Mouse (Mus musculus) kidney, embryonic 14.5 days (tissue): Measurements from ENCODE around the gene Atp5l. TPM values are rescaled to one million over a fixed set of nuclear protein-coding genes. Genes with fewer than 3 reads are reported as not detected.

Experiments used
- ATAC-seq: fragments of 200-750 bp; cut with Nextera tagmentation; 2 replicates; pipeline ENCODE4 v1.8.0; 2017; ENCODE audit warnings: moderate number of reproducible peaks, mild to moderate bottlenecking, moderate TSS enrichment, moderate library complexity; ENCODE audit not compliant: low FRiP score, low TSS enrichment
- H3K27ac ChIP-seq: fragments of 300-500 bp; sonication (generic); 2 replicates; pipeline ENCODE4 v1.5.1; 2014; ENCODE audit warnings: low read depth, mild to moderate bottlenecking, low read length, moderate library complexity, mixed read lengths
- H3K27me3 ChIP-seq: fragments of 300-500 bp; sonication (generic); 2 replicates; pipeline ENCODE4 v1.6.1; 2014; ENCODE audit warnings: mild to moderate bottlenecking, low read length; ENCODE audit not compliant: control insufficient read depth, insufficient read depth
- H3K36me3 ChIP-seq: fragments of 300-500 bp; sonication (generic); 2 replicates; pipeline ENCODE4 v1.6.1; 2014; ENCODE audit warnings: low read length, mixed read lengths; ENCODE audit not compliant: control insufficient read depth, insufficient read depth
- H3K4me1 ChIP-seq: fragments of 300-500 bp; sonication (generic); 2 replicates; pipeline ENCODE4 v1.6.1; 2014; ENCODE audit warnings: low read length, mixed read lengths; ENCODE audit not compliant: control insufficient read depth, insufficient read depth
- H3K4me2 ChIP-seq: fragments of 300-500 bp; sonication (generic); replicated peaks from 2 replicates; pipeline ENCODE4 v1.6.1; 2014; ENCODE audit warnings: low read depth, mild to moderate bottlenecking, low read length
- H3K4me3 ChIP-seq: fragments of 300-500 bp; sonication (generic); 2 replicates; pipeline ENCODE4 v1.5.1; 2014; ENCODE audit warnings: mild to moderate bottlenecking, low read length
- H3K9ac ChIP-seq: fragments of 300-500 bp; sonication (generic); 2 replicates; pipeline ENCODE4 v1.6.1; 2014; ENCODE audit warnings: low read depth, mild to moderate bottlenecking, low read length, moderate library complexity
- H3K9me3 ChIP-seq: fragments of 300-500 bp; sonication (generic); 2 replicates; pipeline ENCODE4 v1.6.1; 2016; ENCODE audit warnings: low read length; ENCODE audit not compliant: control insufficient read depth
- WGBS: fragments of 180-500 bp; shearing (Covaris S2); extraction: QIAGEN DNeasy Blood & Tissue Kit; methylation state at CpG from one replicate; pipeline ENCODE4 v1.1.7; 2014; 5-methylcytosine and 5-hydroxymethylcytosine counted together
- polyA plus RNA-seq: library from polyadenylated mRNA; unstranded; fragments of >200 nt; fragmentation: Nextera tagmentation; extraction: Ambion mirVana; gene quantifications from 2 replicates; pipeline ENCODE4 v1.2.1, GENCODE M21; 2014

Gene Atp5l
- polyA plus RNA-seq, 1 experiment from 2014 or later: 674 TPM

DNA sequence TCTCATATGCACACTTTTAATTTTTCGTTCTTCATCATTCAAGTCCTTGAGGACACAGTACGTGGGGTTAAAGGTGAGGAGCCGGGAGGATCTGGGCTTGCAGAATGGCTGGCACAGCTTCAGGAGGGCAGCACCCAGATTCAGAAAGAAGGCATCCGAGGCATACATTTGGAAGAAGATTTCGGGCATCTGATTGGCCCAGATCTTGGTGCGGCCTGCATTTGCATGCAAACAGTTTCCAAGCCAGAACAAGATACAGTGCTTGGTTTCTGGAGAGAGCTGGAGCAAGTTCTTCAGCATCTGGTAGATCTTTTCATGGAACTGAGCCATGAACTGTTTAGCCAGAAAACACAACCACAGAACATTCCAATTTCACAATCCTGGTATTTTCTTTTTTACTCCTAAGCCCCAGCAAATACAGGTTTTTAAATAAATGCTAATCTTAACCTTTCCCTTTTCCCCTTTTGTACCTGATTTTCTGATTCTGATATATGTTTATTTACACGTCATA is 25.7 kb upstream of the Atp5l start:
- Histone ChIP-seq H3K27me3 (no peaks in the 10 kb centered on the region), H3K27ac (no peak overlapping the region), H3K9ac (no peak overlapping the region), H3K4me3 (no peak overlapping the region), H3K4me1 (no peaks in the 10 kb centered on the region), H3K36me3 (peaks cover 78% of the 10 kb centered on the region), H3K9me3 (no peaks in the 10 kb centered on the region), H3K4me2 (no peak overlapping the region)
- WGBS: 91% methylated on average over 7 of the region's 7 CpGs
- no peak for ATAC-seq

DNA sequence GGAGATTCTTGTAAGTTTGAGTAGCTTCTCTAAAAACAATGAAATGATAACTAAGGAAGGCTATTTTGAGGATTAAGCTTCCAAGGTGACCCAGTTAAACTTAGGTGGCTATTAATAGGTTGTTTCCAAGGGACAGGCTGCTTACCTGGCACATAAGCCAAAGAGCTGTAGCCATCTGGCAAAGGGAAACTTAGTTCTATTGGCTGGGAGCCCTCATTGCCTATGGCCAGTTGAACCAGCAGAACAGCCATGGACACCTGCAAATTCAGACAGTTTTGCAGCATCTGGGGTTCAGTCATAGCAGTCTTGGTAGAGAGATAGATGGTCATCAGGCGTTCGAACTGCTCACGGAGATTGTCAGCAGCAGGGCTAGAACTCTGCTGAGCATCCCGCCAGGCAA is 21.9 kb upstream of the Atp5l start:
- no peaks in the 10 kb centered on the region for H3K9me3 ChIP-seq
- H3K36me3 ChIP-seq: peaks cover 81% of the 10 kb centered on the region
- no peak overlapping the region for H3K4me3 ChIP-seq
- no peak overlapping the region for H3K4me2 ChIP-seq
- H3K27ac ChIP-seq: no peak overlapping the region
- no peaks in the 10 kb centered on the region for H3K27me3 ChIP-seq
- no peaks in the 10 kb centered on the region for H3K4me1 ChIP-seq
- H3K9ac ChIP-seq: no peak overlapping the region
- 96% methylated on average over 4 of the region's 4 CpGs for WGBS
- no peak for ATAC-seq

DNA sequence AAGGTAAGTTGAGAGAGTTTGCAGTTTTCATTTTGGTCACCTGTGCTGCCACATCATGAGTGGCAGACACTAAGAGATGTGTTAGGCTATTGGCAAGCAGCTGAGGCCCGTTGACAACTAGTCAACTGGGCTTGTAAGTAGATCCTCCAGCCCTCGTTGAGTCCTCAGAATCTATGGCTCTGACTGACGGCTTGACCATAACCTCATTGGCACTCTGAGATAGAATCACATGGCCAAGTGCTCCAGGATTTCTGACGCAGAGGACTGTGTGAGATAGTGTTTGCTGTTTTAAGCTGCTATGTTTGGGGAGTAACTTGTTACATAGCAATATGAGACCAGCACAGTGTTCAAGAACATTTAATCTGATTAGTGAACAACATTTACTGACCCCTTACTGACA is 21.2 kb upstream of the Atp5l start:
- no peak overlapping the region for H3K4me2 ChIP-seq
- no peaks in the 10 kb centered on the region for H3K27me3 ChIP-seq
- H3K27ac ChIP-seq: no peak overlapping the region
- WGBS: 83% methylated on average over 4 of the region's 4 CpGs
- no peak overlapping the region for H3K9ac ChIP-seq
- H3K36me3 ChIP-seq: peaks cover 82% of the 10 kb centered on the region
- no peaks in the 10 kb centered on the region for H3K9me3 ChIP-seq
- no peak for ATAC-seq
- no peak overlapping the region for H3K4me3 ChIP-seq
- no peaks in the 10 kb centered on the region for H3K4me1 ChIP-seq

DNA sequence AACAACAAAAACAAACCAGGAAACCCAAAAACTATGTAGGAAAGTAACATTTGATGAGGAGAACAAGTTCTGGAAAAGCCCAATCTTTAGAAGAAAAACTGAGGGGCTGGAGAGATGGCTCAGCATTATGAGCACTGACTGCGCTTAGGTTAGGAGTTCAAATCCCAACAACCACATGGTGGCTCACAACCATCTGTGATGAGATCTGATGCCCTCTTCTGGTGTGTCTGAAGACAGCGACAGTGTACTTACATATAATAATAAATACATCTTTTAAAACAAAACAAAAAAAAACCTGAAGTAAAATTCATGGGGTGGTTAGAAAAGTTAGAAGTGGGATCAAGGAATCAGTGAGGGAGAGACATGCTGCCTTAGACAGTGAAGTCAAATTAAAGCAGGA is 1.0 kb upstream of the Atp5l start:
- Histone ChIP-seq H3K36me3 (no peaks in the 10 kb centered on the region; the same call in 1 of the 2 replicates), H3K9ac (peak overlapping the region; percentile 92), H3K9me3 (no peaks in the 10 kb centered on the region), H3K27me3 (no peaks in the 10 kb centered on the region), H3K27ac (peak overlapping the region; percentile 59; the same call in 1 of the 2 replicates), H3K4me3 (peak overlapping the region; percentile 98), H3K4me1 (0 out of 2 replicates have a peak, but pooled peaks cover 3% of the 10 kb centered on the region), H3K4me2 (peak overlapping the region; percentile 53)
- no peak for ATAC-seq
- WGBS: 72% methylated on average over 2 of the region's 2 CpGs

DNA sequence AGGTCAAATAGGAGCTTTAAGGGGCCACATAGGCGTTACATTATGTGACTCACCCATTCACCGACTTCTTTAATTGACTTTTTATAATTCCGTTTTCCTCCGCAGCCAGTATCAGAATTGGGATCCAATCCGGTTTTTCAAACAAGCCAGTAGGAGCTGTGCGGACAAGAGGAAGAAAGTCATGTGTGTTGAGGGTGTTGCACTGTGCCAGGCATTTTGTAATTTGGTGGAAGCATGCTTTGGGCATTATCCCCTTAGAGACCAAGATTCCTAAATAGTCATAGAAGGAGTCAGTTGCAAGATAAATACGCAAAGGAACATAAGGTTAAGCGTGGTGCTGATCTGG is 554 bp upstream of the Atp5l start:
- Histone ChIP-seq H3K27ac (peak overlapping the region; percentile 59), H3K9ac (peak overlapping the region; percentile 92), H3K4me3 (peak overlapping the region; percentile 98), H3K4me1 (0 out of 2 replicates have a peak, but pooled peaks cover 3% of the 10 kb centered on the region), H3K4me2 (peak overlapping the region; percentile 53), H3K9me3 (no peaks in the 10 kb centered on the region), H3K27me3 (no peaks in the 10 kb centered on the region), H3K36me3 (no peaks in the 10 kb centered on the region; the same call in 1 of the 2 replicates)
- WGBS: 2% methylated on average over 8 of the region's 8 CpGs
- ATAC-seq: peak; percentile 87

DNA sequence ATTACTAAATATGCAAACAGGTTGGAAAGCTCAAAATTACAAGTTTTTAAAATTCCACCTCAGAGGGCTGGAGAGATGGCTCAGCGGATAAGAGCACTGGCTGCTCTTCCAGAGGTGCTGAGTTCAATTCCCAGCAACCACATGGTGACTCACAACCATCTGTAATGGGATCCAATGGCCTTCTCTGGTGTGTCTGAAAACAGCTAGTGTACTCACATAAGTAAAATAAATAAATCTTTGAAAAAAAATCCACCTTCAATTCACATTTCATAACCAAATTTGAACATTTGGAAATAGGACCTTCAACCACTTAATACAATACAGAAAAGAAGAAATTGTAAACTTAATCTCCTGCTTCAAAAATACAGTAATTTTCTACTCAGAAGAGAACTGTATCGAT is 936 bp downstream of the Atp5l start:
- Histone ChIP-seq H3K4me1 (peaks cover 15% of the 10 kb centered on the region), H3K9me3 (no peaks in the 10 kb centered on the region), H3K4me3 (peak overlapping the region; percentile 98), H3K27ac (no peak overlapping the region), H3K9ac (peak overlapping the region; percentile 92), H3K36me3 (no peaks in the 10 kb centered on the region), H3K27me3 (no peaks in the 10 kb centered on the region), H3K4me2 (peak overlapping the region; percentile 53)
- no peak for ATAC-seq
- WGBS: 33% methylated on average over 2 of the region's 2 CpGs

DNA sequence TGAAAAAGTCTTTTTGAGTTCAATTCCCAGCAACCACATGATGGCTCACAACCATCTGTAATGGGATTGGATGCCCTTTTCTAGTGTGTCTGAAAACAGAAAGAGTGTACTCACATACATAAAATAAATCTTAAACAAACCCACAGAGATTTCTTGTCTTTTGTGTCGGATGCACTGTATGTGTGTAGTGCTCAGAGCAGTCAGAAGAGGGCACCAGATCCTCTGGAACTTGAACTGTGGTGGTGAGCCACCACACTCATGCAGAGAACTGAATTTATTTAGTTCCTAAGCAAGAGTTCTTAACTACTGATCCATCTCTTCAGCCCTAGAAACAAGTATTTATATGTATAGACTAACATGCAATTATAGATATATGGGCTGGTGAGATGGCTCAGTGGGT is 4.3 kb downstream of the Atp5l start:
- Histone ChIP-seq H3K9ac (no peak overlapping the region), H3K27me3 (no peaks in the 10 kb centered on the region), H3K36me3 (peaks cover 17% of the 10 kb centered on the region), H3K27ac (no peak overlapping the region), H3K4me3 (no peak overlapping the region), H3K4me1 (peaks cover 16% of the 10 kb centered on the region), H3K9me3 (no peaks in the 10 kb centered on the region), H3K4me2 (no peak overlapping the region)
- no peak for ATAC-seq
- WGBS: 72% methylated on average over 1 of the region's 1 CpGs

DNA sequence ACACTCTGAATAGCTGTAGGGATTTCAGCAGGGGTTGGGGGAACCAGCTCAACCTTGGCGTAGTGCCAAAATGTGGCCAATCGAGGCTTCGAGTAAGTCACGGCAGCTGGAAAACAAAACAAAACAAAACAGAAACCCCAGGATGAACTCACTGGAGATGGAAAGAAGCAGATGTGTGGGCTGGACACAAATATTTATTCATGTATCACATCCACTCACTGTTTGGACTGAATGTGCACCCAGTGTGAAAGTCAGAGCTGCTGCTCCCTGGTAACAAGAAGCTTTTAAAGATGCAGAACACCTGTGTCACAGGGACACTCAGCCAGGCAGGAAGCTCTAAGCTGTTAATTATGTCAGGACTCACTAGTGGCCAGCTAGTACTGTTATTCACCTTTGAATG is 5.8 kb downstream of the Atp5l start:
- Histone ChIP-seq H3K4me2 (no peak overlapping the region), H3K27ac (0 out of 2 replicates have a peak overlapping the region, but pooled peaks have one; percentile 26), H3K9me3 (no peaks in the 10 kb centered on the region), H3K4me1 (peaks cover 16% of the 10 kb centered on the region), H3K36me3 (peaks cover 24% of the 10 kb centered on the region), H3K27me3 (no peaks in the 10 kb centered on the region), H3K9ac (no peak overlapping the region), H3K4me3 (no peak overlapping the region)
- WGBS: 26% methylated on average over 4 of the region's 4 CpGs
- no peak for ATAC-seq

DNA sequence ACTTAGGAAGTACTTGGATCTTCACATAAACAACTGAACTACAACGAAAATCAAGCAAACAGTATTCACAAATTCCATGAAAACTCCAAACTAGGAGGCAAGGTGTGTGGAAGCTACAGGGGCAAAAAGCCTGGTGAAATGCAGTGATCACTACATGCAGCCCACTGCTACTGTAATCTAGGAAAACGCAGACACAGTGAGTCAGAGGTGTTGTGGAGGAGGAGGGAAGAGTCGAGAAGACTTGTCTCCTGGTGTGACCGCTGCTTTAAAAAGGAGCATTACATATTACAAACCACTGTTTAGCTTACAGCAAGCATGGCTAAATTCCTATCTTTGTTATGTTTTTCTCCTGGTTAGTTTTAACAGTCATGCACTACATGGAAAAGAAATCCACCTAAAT is 9.2 kb downstream of the Atp5l start:
- ATAC-seq: no peak

More for the DNA sequence above, 9.2 kb downstream of the Atp5l start:
- peaks cover 13% of the 10 kb centered on the region for H3K4me1 ChIP-seq
- H3K27me3 ChIP-seq: no peaks in the 10 kb centered on the region
- no peaks in the 10 kb centered on the region for H3K9me3 ChIP-seq
- WGBS: 91% methylated on average over 4 of the region's 4 CpGs
- H3K9ac ChIP-seq: no peak overlapping the region
- H3K4me2 ChIP-seq: no peak overlapping the region
- H3K27ac ChIP-seq: no peak overlapping the region
- no peak overlapping the region for H3K4me3 ChIP-seq
- H3K36me3 ChIP-seq: peaks cover 24% of the 10 kb centered on the region
